ENCODE assay signal across 15 mouse cellular contexts in genomic region chr2:73958342-73958741, GRCm38 (mm10).
"Had no signal": no experiment of that assay in that cellular context is flagged by ENCODE, and none has a peak within 500 bp of the region (broad histone marks: within the 10 kb centered on the region; RNA-seq: fewer than 3 reads in every experiment).

No protein-coding gene starts in this region.

- H3K27me3 ChIP-seq: limb, embryonic 15.5 days; liver, embryonic 13.5 days; lung, embryonic 15.5 days; midbrain, embryonic 15.5 days; neural tube, embryonic 12.5 days; stomach, embryonic 15.5 days had no signal

- ATAC-seq: liver, postnatal 0 days; midbrain, embryonic 15.5 days had no signal

- H3K9me3 ChIP-seq: limb, embryonic 15.5 days; liver, embryonic 13.5 days; lung, embryonic 15.5 days; megakaryocyte, embryonic 14.5 days; midbrain, embryonic 15.5 days; neural tube, embryonic 12.5 days; stomach, embryonic 15.5 days had no signal

- H3K36me3 ChIP-seq: limb, embryonic 15.5 days; liver, embryonic 13.5 days; lung, embryonic 15.5 days; midbrain, embryonic 15.5 days; neural tube, embryonic 12.5 days; stomach, embryonic 15.5 days had no signal

- H3K9ac ChIP-seq: limb, embryonic 15.5 days; liver, embryonic 13.5 days; liver, postnatal 0 days; lung, embryonic 15.5 days; midbrain, embryonic 15.5 days; neural tube, embryonic 12.5 days; stomach, embryonic 15.5 days had no signal

- DNase-seq: layer of hippocampus, postnatal 36 days; liver, embryonic 13.5 days; liver, postnatal 0 days; lung, postnatal 14 days; retina, postnatal 1 day; thymus, adult 2 months; thymus, postnatal 25 days had no signal

- H3K4me2 ChIP-seq: limb, embryonic 15.5 days; liver, embryonic 13.5 days; lung, embryonic 15.5 days; midbrain, embryonic 11.5 days; midbrain, embryonic 15.5 days; neural tube, embryonic 12.5 days; stomach, embryonic 15.5 days had no signal

- H3K4me1 ChIP-seq: liver, embryonic 13.5 days; lung, embryonic 15.5 days; megakaryocyte, embryonic 14.5 days; midbrain, embryonic 15.5 days; neural tube, embryonic 12.5 days; stomach, embryonic 15.5 days had no signal

- H3K4me3 ChIP-seq: limb, embryonic 15.5 days; liver, embryonic 13.5 days; lung, embryonic 15.5 days; megakaryocyte, embryonic 14.5 days; midbrain, embryonic 15.5 days; neural tube, embryonic 12.5 days; stomach, embryonic 15.5 days had no signal

- H3K27ac ChIP-seq: limb, embryonic 15.5 days; liver, embryonic 13.5 days; lung, embryonic 15.5 days; macrophage; midbrain, embryonic 15.5 days; neural tube, embryonic 12.5 days; stomach, embryonic 15.5 days had no signal
